ENCODE assay signal across 7 mouse cellular contexts in the genomic region with DNA sequence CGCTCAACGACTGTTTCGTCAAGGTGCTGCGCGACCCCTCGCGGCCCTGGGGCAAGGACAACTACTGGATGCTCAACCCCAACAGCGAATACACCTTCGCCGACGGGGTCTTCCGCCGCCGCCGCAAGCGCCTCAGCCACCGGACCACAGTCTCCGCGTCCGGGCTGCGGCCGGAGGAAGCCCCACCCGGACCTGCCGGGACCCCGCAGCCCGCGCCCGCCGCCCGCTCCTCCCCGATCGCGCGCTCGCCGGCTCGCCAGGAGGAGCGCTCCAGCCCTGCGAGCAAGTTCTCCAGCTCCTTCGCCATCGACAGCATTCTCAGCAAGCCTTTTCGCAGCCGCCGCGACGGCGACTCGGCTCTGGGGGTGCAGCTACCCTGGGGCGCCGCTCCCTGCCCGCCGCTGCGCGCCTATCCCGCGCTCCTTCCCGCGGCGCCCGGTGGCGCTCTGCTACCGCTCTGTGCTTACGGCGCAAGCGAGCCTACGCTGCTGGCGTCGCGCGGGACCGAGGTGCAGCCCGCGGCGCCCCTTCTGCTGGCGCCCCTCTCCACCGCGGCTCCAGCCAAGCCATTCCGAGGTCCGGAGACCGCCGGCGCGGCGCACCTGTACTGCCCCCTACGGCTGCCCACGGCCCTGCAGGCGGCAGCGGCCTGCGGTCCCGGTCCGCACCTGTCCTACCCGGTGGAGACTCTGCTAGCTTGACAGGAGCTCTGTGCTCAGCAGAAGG. TPM values are rescaled to one million over a fixed set of nuclear protein-coding genes. Genes with fewer than 3 reads are reported as not detected.
DNase-seq lines count a peak whose midpoint lies in the region; ATAC-seq and TF ChIP-seq lines count a peak whose summit lies in the region.

No protein-coding gene starts in this region.

- intact Hi-C loops in gastrocnemius, adult 2 months (cut with DNase I) = loop anchor here (5.0 kb wide), 1 partner anchor 477 kb away; no protein-coding TSS in a partner anchor

- peak; percentile 56 to 86 for DNase-seq in adrenal gland, adult (ENCODE audit: inconsistent age in 2 of 2, low spot score in 1 of 2)
- peak; percentile 13 for DNase-seq in cerebellum, adult 9-10 months
- DNase-seq in gastrocnemius, adult 2 months = peak; percentile 65
- DNase-seq in hindbrain, postnatal 0 days (ENCODE audit: low spot score) = peak; percentile 56
- peak; percentile 85 for DNase-seq in limb, embryonic 10.5 days (ENCODE audit: low spot score)
- DNase-seq in spleen, adult 2 months (ENCODE audit: low read depth in 1 of 2, low spot score in 2 of 2) = peak in 1 of 2 experiments; percentile 6

- H3K27me3 ChIP-seq in hindbrain, postnatal 0 days (ENCODE audit: insufficient read depth, low read length) = peaks cover 82% of the 10 kb centered on the region
- H3K27me3 ChIP-seq in limb, embryonic 10.5 days (ENCODE audit: low read depth, poor library complexity, severe bottlenecking) = peaks cover 100% of the 10 kb centered on the region
- peaks cover 27% of the 10 kb centered on the region for H3K27me3 ChIP-seq in spleen, adult 2 months (ENCODE audit: control insufficient read depth, insufficient read depth, low read length)

- no peaks in the 10 kb centered on the region for H3K9me3 ChIP-seq in hindbrain, postnatal 0 days (ENCODE audit: low read length)
- no peaks in the 10 kb centered on the region for H3K9me3 ChIP-seq in limb, embryonic 10.5 days (replicated peaks)

- no peak overlapping the region for H3K27ac ChIP-seq in gastrocnemius, adult 2 months
- peak overlapping the region; percentile 45; the same call in 1 of the 2 replicates for H3K27ac ChIP-seq in hindbrain, postnatal 0 days
- no peak overlapping the region for H3K27ac ChIP-seq in limb, embryonic 10.5 days
- H3K27ac ChIP-seq in spleen, adult 2 months (ENCODE audit: insufficient read depth, low read length) = no peak overlapping the region

- peak overlapping the region; percentile 92 for H3K4me2 ChIP-seq in hindbrain, postnatal 0 days (ENCODE audit: low read depth, low read length)

- H3K36me3 ChIP-seq in hindbrain, postnatal 0 days (ENCODE audit: insufficient read depth, low read length) = no peaks in the 10 kb centered on the region
- no peaks in the 10 kb centered on the region for H3K36me3 ChIP-seq in limb, embryonic 10.5 days
- H3K36me3 ChIP-seq in spleen, adult 2 months (ENCODE audit: control insufficient read depth, insufficient read depth, low read length) = no peaks in the 10 kb centered on the region

- H3K4me1 ChIP-seq in hindbrain, postnatal 0 days (ENCODE audit: insufficient read depth, low read length) = peaks cover 16% of the 10 kb centered on the region
- peaks cover 30% of the 10 kb centered on the region for H3K4me1 ChIP-seq in limb, embryonic 10.5 days
- peaks cover 17% of the 10 kb centered on the region for H3K4me1 ChIP-seq in spleen, adult 2 months (ENCODE audit: control insufficient read depth, insufficient read depth, insufficient read length)

- peak overlapping the region; percentile 44; the same call in 1 of the 2 replicates for H3K9ac ChIP-seq in hindbrain, postnatal 0 days (replicated peaks; ENCODE audit: low read length)

- H3K4me3 ChIP-seq in gastrocnemius, adult 2 months = peak overlapping the region; percentile 82
- peak overlapping the region; percentile 51 for H3K4me3 ChIP-seq in hindbrain, postnatal 0 days (ENCODE audit: low read length)
- H3K4me3 ChIP-seq in limb, embryonic 10.5 days = peak overlapping the region; percentile 75
- peak overlapping the region; percentile 23; the same call in 1 of the 2 replicates for H3K4me3 ChIP-seq in spleen, adult 2 months (ENCODE audit: extremely low read depth, insufficient read depth, insufficient read length)

- TF ChIP-seq POLR2A in spleen, adult 2 months (IDR thresholded peaks at IDR 0.05; ENCODE audit: low read depth, low read length) = no peak

- ATAC-seq in hindbrain, postnatal 0 days = peak; percentile 73
- ATAC-seq in megakaryocyte-erythroid progenitor cell, adult 5-6 weeks (replicated peaks; ENCODE audit: low FRiP score, low TSS enrichment, poor library complexity, severe bottlenecking) = peak; percentile 80

- TF ChIP-seq CTCF in gastrocnemius, adult 2 months (IDR thresholded peaks at IDR 0.05) = peak; percentile 81
- peak; percentile 45 for TF ChIP-seq CTCF in hindbrain, postnatal 0 days (IDR thresholded peaks at IDR 0.05; ENCODE audit: low read depth)
- TF ChIP-seq CTCF in spleen, adult 2 months (IDR thresholded peaks at IDR 0.05; ENCODE audit: extremely low read depth, insufficient read depth, insufficient read length, insufficient replicate concordance) = 0 out of 2 replicates have a peak, but pooled peaks have one; percentile 34

- under 1% methylated on average over 89 of the region's 92 CpGs for WGBS in hindbrain, postnatal 0 days
- WGBS in limb, embryonic 10.5 days = under 1% methylated on average over 92 of the region's 92 CpGs
- 3% methylated on average over 91 of the region's 92 CpGs for WGBS in spleen, adult 2 months

RNA-seq across cellular contexts. Expression of a gene that starts 0.4 kb away (rescaled TPM):
- total RNA-seq in gastrocnemius, adult 2 months (2021) = not detected
- 1.1 and 1.3 TPM in 2 replicates for total RNA-seq in hindbrain, postnatal 0 days (2014; rRNA removed)
- polyA plus RNA-seq in hindbrain, postnatal 0 days (2015; fragmentation: Nextera tagmentation; extraction: Ambion mirVana) = not detected in 2 replicates
- polyA plus RNA-seq in limb, embryonic 10.5 days (2016; fragmentation: Nextera tagmentation; extraction: Ambion mirVana) = not detected in 2 replicates
- not detected in 2 replicates for total RNA-seq in megakaryocyte-erythroid progenitor cell, adult 5-6 weeks (2014; fragmentation: Nextera tagmentation)
- not detected in 2 replicates for total RNA-seq in megakaryocyte-erythroid progenitor cell, adult 5-6 weeks (2017)
- polyA plus RNA-seq in spleen, adult 2 months (2012; rRNA removed) = not detected in 2 replicates

RNA-seq across cellular contexts. Expression of a gene that starts 3.6 kb away (rescaled TPM):
- total RNA-seq in gastrocnemius, adult 2 months (2021) = under 1 TPM in 1 of 2 experiments, not detected in 1; 0.05 TPM
- total RNA-seq in hindbrain, postnatal 0 days (2014; rRNA removed) = 4.4 and 5.7 TPM in 2 replicates
- polyA plus RNA-seq in hindbrain, postnatal 0 days (2015; fragmentation: Nextera tagmentation; extraction: Ambion mirVana) = 1.7 and 1.8 TPM in 2 replicates
- polyA plus RNA-seq in limb, embryonic 10.5 days (2016; fragmentation: Nextera tagmentation; extraction: Ambion mirVana) = 0.09 TPM in 1 of 2 replicates, not detected in the other
- total RNA-seq in megakaryocyte-erythroid progenitor cell, adult 5-6 weeks (2014; fragmentation: Nextera tagmentation) = not detected in 2 replicates
- total RNA-seq in megakaryocyte-erythroid progenitor cell, adult 5-6 weeks (2017) = not detected in 2 replicates
- polyA plus RNA-seq in spleen, adult 2 months (2012; rRNA removed) = 0.07 and 0.13 TPM in 2 replicates

Comparison
In these comparisons a context has a peak if more than half of its experiments do, and no peak if none do; other contexts are left out.
1. H3K4me3 ChIP-seq: peak in every context shown above with its lines; median percentile 82 in gastrocnemius, adult 2 months; 75 in limb, embryonic 10.5 days; 51 in hindbrain, postnatal 0 days; 23 in spleen, adult 2 months.